Mouse (Mus musculus) retina, postnatal 7 days (tissue): ENCODE data around the gene Gm21883.
"Not testable (repeated sequence)": the region's sequence is repeated elsewhere in the genome, so short reads cannot be mapped to it uniquely, and the experiment has no call there.

Source experiments
- DNase-seq: peaks from one replicate; pipeline ENCODE4 v3.0.0-alpha.2; 2012; ENCODE audit warnings: low read depth, low spot score

The Gm21883 gene

GRCm38 (mm10) chrX:31574183-31574582 is at the start of gene Gm21883:
Gm21883 (minus strand) TSS chrX:31574283.
- not testable (repeated sequence) for DNase-seq

- DNase-seq: not testable (repeated sequence)
These were observed 44.7 kb upstream of the Gm21883 start, which contains the start of gene Spin2e for GRCm38 (mm10) chrX:31618820-31619219. Spin2e (minus strand) TSS chrX:31618920.
